Mouse (Mus musculus) embryonic fibroblast, embryonic 13.5 days (primary cell): ENCODE measurements around the gene Dscam. TPM values are rescaled to one million over a fixed set of nuclear protein-coding genes. Genes with fewer than 3 reads are reported as not detected.

Source experiments
- H3K27ac ChIP-seq: 2 replicates; pipeline ENCODE4 v1.5.1; 2012; ENCODE audit warnings: low read length, control low read depth, inconsistent platforms; ENCODE audit not compliant: insufficient read depth
- H3K4me1 ChIP-seq: 2 replicates; pipeline ENCODE4 v1.6.1; 2011; ENCODE audit warnings: low read length; ENCODE audit not compliant: control insufficient read depth, insufficient read depth
- H3K4me3 ChIP-seq: 2 replicates; pipeline ENCODE4 v1.5.1; 2011; ENCODE audit warnings: mild to moderate bottlenecking, control low read depth, low read length; ENCODE audit not compliant: insufficient read depth
- CTCF ChIP-seq: IDR thresholded peaks from 2 replicates; pipeline ENCODE4 v1.5.1; 2011; ENCODE audit warnings: mild to moderate bottlenecking, control low read depth, low read length, moderate library complexity, borderline replicate concordance; ENCODE audit not compliant: insufficient read depth
- POLR2A ChIP-seq: IDR thresholded peaks from 2 replicates; pipeline ENCODE4 v1.6.1; 2011; ENCODE audit warnings: low read depth, mild to moderate bottlenecking, control low read depth, low read length, moderate library complexity
- polyA plus RNA-seq: library from polyadenylated mRNA; stranded (reverse); fragments of >200 nt; gene quantifications from 2 replicates; pipeline ENCODE4 v1.2.4, GENCODE M21; 2011; ENCODE audit warnings: low read depth; ENCODE audit not compliant: missing spikeins, insufficient read length

Dscam gene
- polyA plus RNA-seq, 1 experiment: 0.19 TPM

DNA sequence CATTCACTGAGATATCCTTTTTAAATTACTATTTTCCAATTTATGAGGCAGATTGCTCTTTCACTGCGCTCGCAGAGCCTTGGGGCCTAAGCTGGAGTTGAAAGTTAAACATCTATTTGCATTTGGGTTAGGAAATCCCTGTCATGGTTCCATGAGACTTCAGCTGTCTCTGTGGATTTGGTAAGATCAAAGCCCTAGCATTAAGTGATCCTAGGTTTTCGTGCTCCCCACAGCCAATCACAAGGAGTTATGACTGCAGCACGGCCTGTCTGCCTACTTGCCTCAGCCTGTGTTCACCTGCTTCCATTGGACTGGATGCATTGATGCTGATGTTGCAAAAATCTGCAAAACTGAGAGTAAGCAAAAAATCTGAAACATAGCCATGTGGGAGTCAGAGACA is 198.8 kb downstream of the Dscam start:
- Histone ChIP-seq H3K4me3 (no peak overlapping the region), H3K4me1 (no peaks in the 10 kb centered on the region), H3K27ac (no peak overlapping the region)
- TF ChIP-seq POLR2A (no peak), CTCF (no peak)

DNA sequence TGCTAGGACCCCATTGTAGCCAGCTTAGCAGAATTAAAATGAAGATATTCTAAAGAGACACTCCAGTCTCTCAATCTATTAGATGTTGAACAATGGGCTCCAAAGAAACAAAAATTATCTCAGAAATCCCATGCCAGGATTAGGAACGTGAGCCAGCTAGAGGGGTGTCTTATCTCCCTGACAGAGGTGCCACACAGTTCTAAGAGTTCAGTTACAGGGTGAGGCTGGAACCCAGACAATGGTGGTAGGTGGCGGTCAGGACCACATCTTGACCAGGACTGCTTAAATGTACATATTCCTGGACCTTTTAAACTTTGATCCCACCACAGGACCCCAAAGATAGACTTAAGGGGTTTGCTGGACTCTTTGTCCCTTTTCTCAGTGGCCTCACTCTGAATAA is 200.1 kb downstream of the Dscam start:
- H3K4me1 ChIP-seq: no peaks in the 10 kb centered on the region
- H3K4me3 ChIP-seq: no peak overlapping the region
- TF ChIP-seq CTCF (no peak), POLR2A (no peak)
- H3K27ac ChIP-seq: no peak overlapping the region

DNA sequence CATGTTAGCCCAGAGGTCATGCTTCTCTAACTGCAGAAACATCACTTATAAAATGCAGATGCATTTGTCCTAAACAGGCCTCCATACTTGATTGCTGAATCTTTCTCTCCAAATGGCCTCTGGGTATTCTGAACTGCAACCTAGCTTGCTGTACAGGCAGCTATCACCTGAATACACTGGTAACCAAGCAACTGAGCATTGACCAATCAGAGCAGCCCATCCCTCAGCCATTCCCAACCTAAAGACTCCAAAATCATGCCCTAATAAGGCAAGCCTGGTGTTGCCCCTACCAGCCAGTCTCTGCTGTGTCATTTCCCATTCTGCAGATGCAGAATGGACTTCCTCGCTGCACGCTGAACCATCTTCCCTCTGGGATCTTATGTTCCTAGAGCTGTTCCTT is 200.9 kb downstream of the Dscam start:
- Histone ChIP-seq H3K4me1 (no peaks in the 10 kb centered on the region), H3K27ac (no peak overlapping the region), H3K4me3 (no peak overlapping the region)
- TF ChIP-seq CTCF (no peak), POLR2A (no peak)

DNA sequence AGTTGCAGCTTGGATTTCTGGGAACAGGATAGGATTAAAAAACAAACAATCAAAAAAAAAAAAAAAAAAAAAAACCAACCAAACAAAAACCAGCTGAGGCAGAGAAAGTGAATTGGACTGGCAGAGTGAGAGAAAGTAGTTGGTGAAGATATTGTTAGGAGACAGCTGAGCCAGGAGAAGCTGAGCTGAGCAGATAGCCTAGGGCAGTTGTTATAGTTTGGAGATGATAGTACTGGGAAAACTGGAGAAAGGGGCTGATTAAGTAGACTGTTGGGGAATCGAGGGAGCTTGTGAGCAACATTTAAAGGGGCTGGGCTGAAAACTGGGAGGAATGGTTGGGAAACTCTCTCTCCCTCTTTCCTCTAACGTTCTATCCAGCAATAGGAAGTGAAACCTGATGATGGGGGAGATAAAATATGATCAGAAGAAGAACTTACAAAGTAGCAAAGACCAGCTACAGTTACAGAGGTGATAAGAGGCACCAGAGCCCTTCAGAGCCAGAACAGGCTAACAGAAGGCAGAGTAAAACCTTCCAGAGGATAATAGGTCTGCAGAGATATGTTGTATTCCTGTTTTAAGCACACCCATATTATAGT is 201.6 kb downstream of the Dscam start:
- Histone ChIP-seq H3K4me1 (no peaks in the 10 kb centered on the region), H3K27ac (no peak overlapping the region), H3K4me3 (no peak overlapping the region)
- TF ChIP-seq CTCF (no peak), POLR2A (no peak)

DNA sequence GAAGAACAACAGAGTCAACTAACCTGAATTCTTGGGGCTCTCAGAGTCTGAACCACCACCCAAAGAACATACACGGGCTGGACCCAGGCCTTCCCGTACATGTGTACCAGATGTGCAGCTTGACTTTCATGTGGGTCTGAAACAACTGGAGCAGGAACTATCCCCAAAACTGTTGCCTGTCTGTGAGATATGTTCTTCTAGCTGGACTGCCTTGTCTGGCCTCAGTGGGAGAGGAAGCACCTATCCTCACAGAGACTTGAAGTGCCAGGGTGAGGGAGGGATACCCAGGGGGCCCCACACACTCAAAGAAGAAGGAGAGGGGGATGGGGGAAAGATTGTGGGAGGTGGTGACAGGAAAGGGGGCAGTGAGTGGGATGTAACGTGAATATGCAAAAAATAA is 210.9 kb downstream of the Dscam start:
- TF ChIP-seq CTCF: no peak
- no peak for TF ChIP-seq POLR2A
- Histone ChIP-seq H3K27ac (no peak overlapping the region), H3K4me1 (no peaks in the 10 kb centered on the region)

DNA sequence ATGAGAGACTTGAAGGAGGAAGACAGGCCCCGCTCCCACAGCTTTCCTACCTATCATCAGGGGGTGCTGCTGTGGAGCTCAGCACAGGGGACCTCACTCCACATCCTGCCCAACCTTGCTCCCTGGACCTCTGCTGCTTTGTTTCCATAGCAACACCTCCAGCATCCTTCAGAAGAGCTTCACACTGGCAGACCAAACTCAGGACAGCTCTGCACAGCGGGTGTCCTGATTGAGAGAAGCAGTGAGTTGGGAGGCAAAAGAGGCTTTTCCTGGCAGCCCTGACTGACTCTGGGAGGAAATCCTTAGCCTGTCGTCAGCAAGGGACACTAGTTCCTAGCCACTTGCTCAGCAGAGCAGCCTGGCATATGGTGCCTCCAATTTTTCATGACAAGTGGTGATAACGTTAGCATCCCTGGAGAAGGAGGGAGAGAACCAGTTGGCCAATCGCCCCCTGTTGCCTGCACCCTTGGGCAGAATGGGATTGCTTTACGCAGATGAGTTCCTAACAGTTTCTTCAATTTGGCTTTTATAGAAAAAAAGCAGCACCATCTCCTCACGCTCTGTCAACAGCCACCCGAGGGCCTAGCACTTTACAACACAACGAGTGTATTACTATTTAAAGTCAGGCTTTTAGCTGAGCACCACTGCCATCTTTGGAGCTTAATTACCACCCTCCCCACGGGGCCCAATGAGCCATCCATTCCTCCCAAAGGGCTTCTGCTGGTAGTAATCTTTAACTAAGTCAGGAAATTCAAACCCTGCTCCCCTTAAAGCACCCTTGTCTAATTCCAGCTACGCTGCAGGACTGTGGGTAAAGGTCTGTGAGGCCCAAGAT is 224.9 kb downstream of the Dscam start:
- TF ChIP-seq CTCF (no peak), POLR2A (no peak)
- Histone ChIP-seq H3K27ac (no peak overlapping the region), H3K4me1 (no peaks in the 10 kb centered on the region), H3K4me3 (no peak overlapping the region)

More for the DNA sequence above, 210.9 kb downstream of the Dscam start:
- no peak overlapping the region for H3K4me3 ChIP-seq

DNA sequence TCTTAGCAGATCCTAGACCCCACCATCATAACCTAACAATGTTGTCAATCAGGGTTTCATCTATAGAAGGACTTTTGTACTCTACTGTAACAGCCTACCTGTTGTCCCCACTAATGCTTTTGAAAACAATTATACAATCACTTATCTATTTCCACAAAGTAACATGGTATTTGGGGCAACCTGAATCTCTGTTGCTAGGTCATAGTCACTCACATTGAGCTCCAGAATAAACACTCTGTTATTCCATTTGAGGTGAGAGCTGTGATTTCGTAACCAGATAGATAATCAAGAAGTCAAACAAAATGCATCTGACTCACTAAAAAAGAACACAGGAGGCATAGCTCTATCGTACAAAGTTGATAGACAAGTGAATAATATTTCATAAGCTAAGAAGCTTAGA is 226.9 kb downstream of the Dscam start:
- Histone ChIP-seq H3K4me3 (no peak overlapping the region), H3K27ac (no peak overlapping the region), H3K4me1 (no peaks in the 10 kb centered on the region)
- TF ChIP-seq POLR2A (no peak), CTCF (no peak)

DNA sequence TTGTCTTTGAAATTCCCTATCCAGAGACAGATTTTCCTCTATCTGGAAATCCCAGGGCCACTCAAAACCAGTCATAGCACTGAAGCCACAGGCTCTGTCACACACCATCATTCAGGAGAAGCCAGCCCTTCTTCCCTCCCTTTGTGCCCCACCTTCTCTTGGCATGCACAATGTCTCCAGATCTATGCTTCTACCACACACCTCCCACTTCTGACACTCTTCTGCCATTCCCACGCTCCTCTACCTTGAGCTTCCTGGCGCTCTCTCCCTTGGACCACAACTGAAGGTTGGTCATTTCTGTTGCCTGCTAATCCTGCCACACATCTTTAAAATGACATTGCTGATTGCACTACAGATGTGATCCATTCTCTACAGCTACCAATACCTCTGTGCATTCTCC is 235.8 kb downstream of the Dscam start:
- H3K27ac ChIP-seq: no peak overlapping the region
- H3K4me1 ChIP-seq: no peaks in the 10 kb centered on the region
- no peak for TF ChIP-seq POLR2A
- TF ChIP-seq CTCF: no peak
- H3K4me3 ChIP-seq: no peak overlapping the region

DNA sequence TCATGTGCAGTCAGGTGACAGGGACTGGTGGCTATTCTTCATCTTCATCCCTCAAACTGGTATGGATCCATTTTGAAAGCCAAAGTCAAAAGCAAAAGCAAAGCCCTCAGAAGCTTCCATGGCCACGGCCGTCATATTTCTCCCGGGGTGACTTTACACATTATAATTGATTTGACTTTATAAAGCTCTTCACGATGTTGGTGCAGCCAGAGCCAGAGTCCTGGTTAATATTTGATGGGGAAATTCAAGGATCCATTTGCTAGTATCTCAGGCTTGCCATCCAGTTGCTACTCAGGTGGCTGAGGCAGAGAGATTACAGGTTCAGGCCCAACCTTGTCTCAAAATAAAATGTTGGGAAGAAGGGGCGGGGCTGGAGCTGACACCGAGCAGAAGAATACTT is 238.3 kb downstream of the Dscam start:
- TF ChIP-seq POLR2A: no peak
- TF ChIP-seq CTCF: no peak
- Histone ChIP-seq H3K4me3 (no peak overlapping the region), H3K4me1 (no peaks in the 10 kb centered on the region), H3K27ac (no peak overlapping the region)

DNA sequence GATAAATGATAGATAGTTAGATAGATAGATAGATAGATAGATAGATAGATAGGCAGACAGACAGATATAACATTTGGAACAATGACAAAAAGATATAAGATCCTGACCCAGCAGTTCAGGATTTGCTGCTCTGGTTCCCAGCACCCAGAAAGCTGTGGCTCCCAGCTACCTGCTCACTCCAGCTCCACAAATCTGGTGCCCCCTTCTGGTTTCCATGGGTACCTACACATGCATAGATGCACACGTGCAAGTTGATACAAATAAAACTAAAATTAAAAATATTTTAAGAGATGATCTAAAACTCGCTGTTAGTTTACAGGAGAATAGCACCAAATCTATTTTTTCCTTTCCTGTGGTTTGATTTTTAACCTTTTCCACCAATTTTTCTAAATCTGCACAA is 238.8 kb downstream of the Dscam start:
- no peak overlapping the region for H3K4me3 ChIP-seq
- TF ChIP-seq CTCF: no peak
- TF ChIP-seq POLR2A: no peak
- no peaks in the 10 kb centered on the region for H3K4me1 ChIP-seq
- no peak overlapping the region for H3K27ac ChIP-seq
